Mouse (Mus musculus) cerebellum, adult 2 months (tissue): ENCODE results near the gene Git2. TPM values are rescaled to one million over a fixed set of nuclear protein-coding genes. Genes with fewer than 3 reads are reported as not detected.
A peak's percentile ranks its signal among the peaks of the same experiment; 100 is the strongest.

Experiments
- DNase-seq, 2 experiments: peaks; one replicate each; pipeline ENCODE4 v3.0.0; 2021
- H3K27ac ChIP-seq: fragments of 200-500 bp; 2 replicates; pipeline ENCODE4 v1.5.1; 2012; ENCODE audit warnings: low read length, control low read depth, inconsistent platforms; ENCODE audit not compliant: insufficient read depth
- H3K27me3 ChIP-seq: fragments of 200-500 bp; 2 replicates; pipeline ENCODE4 v1.6.1; 2012; ENCODE audit warnings: inconsistent platforms, mild to moderate bottlenecking, low read length, moderate library complexity; ENCODE audit not compliant: control insufficient read depth, insufficient read depth
- H3K4me1 ChIP-seq: fragments of 200-500 bp; 2 replicates; pipeline ENCODE4 v1.6.1; 2011; ENCODE audit warnings: low read length; ENCODE audit not compliant: control insufficient read depth, insufficient read depth
- H3K4me3 ChIP-seq: fragments of 200-500 bp; replicated peaks from 2 replicates; pipeline ENCODE3; 2011; ENCODE audit warnings: mild to moderate bottlenecking, low read depth, low read length, control low read depth; ENCODE audit not compliant: insufficient read depth
- CTCF ChIP-seq: fragments of 200-500 bp; IDR thresholded peaks from 2 replicates; pipeline ENCODE4 v1.5.1; 2011; ENCODE audit warnings: low read depth, mild to moderate bottlenecking, control low read depth, low read length, moderate library complexity, borderline replicate concordance; ENCODE audit not compliant: insufficient read depth
- POLR2A ChIP-seq: fragments of 200-500 bp; IDR thresholded peaks from 2 replicates; pipeline ENCODE4 v1.6.1; 2011; ENCODE audit warnings: low read length, control low read depth, borderline replicate concordance; ENCODE audit not compliant: insufficient read depth
- WGBS: fragments of 180-500 bp; shearing (Covaris S2); methylation state at CpG from one replicate; pipeline ENCODE4 v1.1.7; 2018; 5-methylcytosine and 5-hydroxymethylcytosine counted together
- polyA plus RNA-seq: library from polyadenylated mRNA; depleted of rRNA; stranded (reverse); fragments of >200 nt; gene quantifications from 2 replicates; pipeline ENCODE4 v1.2.3, GENCODE M21; 2012; rRNA removed

Git2 gene
- polyA plus RNA-seq, 1 experiment: 96.5 TPM

- peak; percentile 65 to 83 for DNase-seq
- TF ChIP-seq POLR2A (no peak), CTCF (no peak)
- peaks cover 20% of the 10 kb centered on the region for H3K4me1 ChIP-seq
- H3K27me3 ChIP-seq: no peaks in the 10 kb centered on the region
- no peak overlapping the region for H3K4me3 ChIP-seq
- 34% methylated on average over 8 of the region's 8 CpGs for WGBS
- H3K27ac ChIP-seq: no peak overlapping the region
Measured at GRCm38 (mm10) chr5:114681717-114682116, 93.6 kb downstream of the Git2 start.

- no peak overlapping the region for H3K4me3 ChIP-seq
- no peak overlapping the region for H3K27ac ChIP-seq
- H3K27me3 ChIP-seq: no peaks in the 10 kb centered on the region
- peaks cover 20% of the 10 kb centered on the region for H3K4me1 ChIP-seq
- WGBS: 94% methylated on average over 19 of the region's 19 CpGs
- TF ChIP-seq POLR2A (no peak), CTCF (no peak)
- no peak for DNase-seq
Measured at GRCm38 (mm10) chr5:114680676-114681285, 94.5 kb downstream of the Git2 start.

- TF ChIP-seq POLR2A (no peak), CTCF (no peak)
- H3K27me3 ChIP-seq: no peaks in the 10 kb centered on the region
- DNase-seq: peak in 1 of 2 experiments; percentile 31
- H3K27ac ChIP-seq: no peak overlapping the region
- peaks cover 20% of the 10 kb centered on the region for H3K4me1 ChIP-seq
- WGBS: 54% methylated on average over 17 of the region's 17 CpGs
- H3K4me3 ChIP-seq: no peak overlapping the region
Measured at GRCm38 (mm10) chr5:114679841-114680591, 95.3 kb downstream of the Git2 start.

Other genes with a start within 250 kb of the Git2 start
- gene Fam222a, start 207.5 kb downstream of the Git2 start, polyA plus RNA-seq: 18.7 and 20.5 TPM in 2 replicates
- gene Trpv4, start 117.1 kb downstream of the Git2 start, polyA plus RNA-seq: 3.0 and 5.5 TPM in 2 replicates
- 79.3 and 87.5 TPM in 2 replicates for gene Gltp, start 84.5 kb downstream of the Git2 start, polyA plus RNA-seq
- 33.9 and 35.5 TPM in 2 replicates for gene Tchp, start 67.8 kb downstream of the Git2 start, polyA plus RNA-seq
- 61.6 and 62.1 TPM in 2 replicates for gene Ankrd13a, start 840 bp downstream of the Git2 start, polyA plus RNA-seq
- 227 and 230 TPM in 2 replicates for gene 1500011B03Rik, start 48.0 kb upstream of the Git2 start, polyA plus RNA-seq
- gene 4930519G04Rik, start 78.1 kb upstream of the Git2 start, polyA plus RNA-seq: not detected in 2 replicates
- 0.16 TPM in 2 replicates for gene Gm9936, start 83.2 kb upstream of the Git2 start, polyA plus RNA-seq
- 5.3 and 6.9 TPM in 2 replicates for gene Oasl2, start 121.4 kb upstream of the Git2 start, polyA plus RNA-seq
- gene Oasl1, start 147.7 kb upstream of the Git2 start, polyA plus RNA-seq: 0.36 and 0.46 TPM in 2 replicates
- gene 2210016L21Rik, start 166.6 kb upstream of the Git2 start, polyA plus RNA-seq: 137 and 141 TPM in 2 replicates
- gene Hnf1a, start 195.6 kb upstream of the Git2 start, polyA plus RNA-seq: 0.05 TPM in 1 of 2 replicates, not detected in the other
- 64.2 and 65.0 TPM in 2 replicates for gene Sppl3, start 235.6 kb upstream of the Git2 start, polyA plus RNA-seq